Mouse (Mus musculus) limb, embryonic 13.5 days (tissue): ENCODE data around the gene Wdr6. TPM values are rescaled to one million over a fixed set of nuclear protein-coding genes. Genes with fewer than 3 reads are reported as not detected.
A peak's percentile ranks its signal among the peaks of the same experiment; 100 is the strongest.
"Not testable (repeated sequence)": the region's sequence is repeated elsewhere in the genome, so short reads cannot be mapped to it uniquely, and the experiment has no call there.

Experiments
- ATAC-seq: fragments of 200-750 bp; cut with Nextera tagmentation; 2 replicates; pipeline ENCODE4 v1.8.0; 2017; ENCODE audit warnings: low read depth, moderate number of reproducible peaks, moderate TSS enrichment; ENCODE audit not compliant: low FRiP score
- H3K27ac ChIP-seq: fragments of 300-500 bp; sonication (generic); 2 replicates; pipeline ENCODE4 v1.5.1; 2015; ENCODE audit warnings: inconsistent platforms, mild to moderate bottlenecking, moderate library complexity
- H3K27me3 ChIP-seq: fragments of 300-500 bp; sonication (generic); 2 replicates; pipeline ENCODE4 v1.6.1; 2015; ENCODE audit warnings: mild to moderate bottlenecking, inconsistent platforms
- H3K36me3 ChIP-seq: fragments of 300-500 bp; sonication (generic); 2 replicates; pipeline ENCODE4 v1.6.1; 2015; ENCODE audit warnings: inconsistent platforms, mild to moderate bottlenecking, moderate library complexity
- H3K4me1 ChIP-seq: fragments of 300-500 bp; sonication (generic); 2 replicates; pipeline ENCODE4 v1.6.1; 2015; ENCODE audit warnings: inconsistent platforms
- H3K4me2 ChIP-seq: fragments of 300-500 bp; sonication (generic); replicated peaks from 2 replicates; pipeline ENCODE4 v1.6.1; 2015; ENCODE audit warnings: inconsistent platforms, mild to moderate bottlenecking, moderate library complexity
- H3K4me3 ChIP-seq: fragments of 300-500 bp; sonication (generic); 2 replicates; pipeline ENCODE4 v1.5.1; 2015; ENCODE audit warnings: moderate library complexity, mild to moderate bottlenecking, inconsistent platforms
- H3K9ac ChIP-seq: fragments of 300-500 bp; sonication (generic); 2 replicates; pipeline ENCODE4 v1.6.1; 2015; ENCODE audit warnings: mild to moderate bottlenecking, inconsistent platforms
- H3K9me3 ChIP-seq: fragments of 300-500 bp; sonication (generic); 2 replicates; pipeline ENCODE4 v1.6.1; 2016; ENCODE audit warnings: inconsistent platforms
- WGBS: fragments of 180-500 bp; shearing (Covaris S2); methylation state at CpG from one replicate; pipeline ENCODE4 v1.1.7; 2015; 5-methylcytosine and 5-hydroxymethylcytosine counted together
- polyA plus RNA-seq: library from polyadenylated mRNA; unstranded; fragments of >200 nt; fragmentation: Nextera tagmentation; extraction: Ambion mirVana; gene quantifications from 2 replicates; pipeline ENCODE4 v1.2.1, GENCODE M21; 2015

Wdr6 gene
- 167 and 168 TPM in 2 replicates for polyA plus RNA-seq

DNA sequence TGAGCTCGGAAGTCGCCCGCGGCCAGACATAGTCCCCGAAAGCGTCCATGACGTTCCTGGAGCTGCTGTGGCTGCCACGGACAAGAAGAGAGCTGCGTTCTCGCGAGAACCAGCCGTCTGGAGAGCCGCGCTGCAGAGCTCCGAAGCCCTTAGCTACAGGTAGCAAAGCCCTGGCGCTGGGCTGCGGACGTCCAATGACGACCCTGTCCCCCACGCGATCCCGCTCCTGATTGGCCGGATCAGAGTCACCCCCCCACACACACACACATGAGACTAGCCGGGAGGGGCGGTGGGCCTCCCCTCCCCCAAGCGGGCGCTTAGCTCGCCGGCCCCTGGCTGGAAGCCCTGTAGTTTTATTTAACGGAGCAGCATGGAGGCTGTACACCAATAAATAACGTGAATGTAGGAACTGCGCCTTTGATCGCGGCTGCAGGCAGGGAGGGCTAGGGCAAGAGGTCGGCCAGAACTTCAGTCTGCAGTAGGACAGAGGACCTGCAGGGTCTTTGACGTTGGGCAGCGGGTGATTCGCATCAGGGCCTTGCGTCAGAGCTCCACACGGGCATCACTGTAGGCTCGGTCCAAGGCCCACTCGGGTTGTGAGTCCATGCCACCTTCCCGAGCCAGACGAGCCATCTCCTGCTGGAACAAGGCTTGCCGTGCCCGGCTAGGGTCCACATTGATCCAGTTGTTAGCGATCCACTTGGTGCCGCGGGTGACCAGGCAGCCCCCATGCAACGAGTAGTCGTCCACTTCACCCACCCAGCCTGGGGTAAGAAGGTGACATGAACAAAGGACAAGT lies at the start of gene Wdr6:
TSS of gene Wdr6 (minus strand) at position 195 of the 799 bp plus-strand sequence.
- peak within 1 kb of the TSS; percentile 81 for H3K4me3 ChIP-seq
- H3K27ac ChIP-seq, result peak within 1 kb of the TSS; percentile 95
- peak; percentile 98 for ATAC-seq
- peaks cover 41% of the 10 kb centered on the region for H3K36me3 ChIP-seq
- peaks cover 48% of the 10 kb centered on the region for H3K4me1 ChIP-seq
- peak within 1 kb of the TSS; percentile 94 for H3K9ac ChIP-seq
- H3K4me2 ChIP-seq, result peak within 1 kb of the TSS; percentile 92
- 4% methylated on average over 51 of the region's 51 CpGs for WGBS
- H3K27me3 ChIP-seq, result no peaks in the 10 kb centered on the region
- H3K9me3 ChIP-seq, result no peaks in the 10 kb centered on the region

DNA sequence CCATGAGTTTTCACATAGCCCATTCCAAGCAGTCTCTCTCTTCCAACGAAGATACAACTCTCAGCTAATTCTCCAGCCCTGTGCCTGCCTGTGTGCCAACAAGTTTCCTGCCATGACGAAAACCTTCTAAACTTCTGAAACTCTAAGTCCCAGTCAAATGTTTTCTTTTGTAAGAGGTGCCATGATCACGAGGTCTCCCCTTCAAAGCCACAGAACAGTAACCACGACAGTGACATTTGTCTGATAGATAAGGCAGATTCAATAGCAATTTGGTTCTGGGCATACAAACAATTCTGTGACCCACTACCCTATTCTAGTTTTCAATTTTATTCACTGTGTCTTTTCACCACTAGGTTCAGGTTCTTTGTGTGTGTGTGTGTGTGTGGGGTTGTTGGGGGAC lies 49.6 kb upstream of the Wdr6 start:
- Histone ChIP-seq H3K4me3 (no peak overlapping the region), H3K27ac (no peak overlapping the region), H3K9ac (no peak overlapping the region), H3K9me3 (no peaks in the 10 kb centered on the region), H3K27me3 (no peaks in the 10 kb centered on the region), H3K4me2 (no peak overlapping the region), H3K4me1 (no peaks in the 10 kb centered on the region), H3K36me3 (peaks cover 31% of the 10 kb centered on the region)
- ATAC-seq, result no peak
- 87% methylated on average over 4 of the region's 4 CpGs for WGBS

DNA sequence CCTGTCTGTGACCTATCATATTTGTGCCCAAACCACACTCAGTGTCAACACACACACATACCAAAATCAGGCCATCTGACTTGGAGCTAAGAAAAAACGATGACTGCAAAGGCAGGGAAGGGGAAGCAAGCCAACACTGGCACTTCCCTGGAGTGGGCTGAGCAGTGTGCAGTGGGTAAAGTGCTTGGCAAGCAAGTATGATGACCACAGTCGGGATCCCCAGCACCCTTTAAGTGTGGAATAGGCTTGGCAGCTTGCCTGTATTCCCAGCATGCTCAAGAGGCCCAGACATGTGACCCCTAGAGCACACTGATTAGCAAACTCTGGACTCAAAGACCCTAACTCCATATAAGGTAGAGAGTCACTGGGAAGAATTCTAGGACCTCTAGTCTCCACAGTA lies 48.0 kb upstream of the Wdr6 start:
- no peak overlapping the region for H3K9ac ChIP-seq
- no peak overlapping the region for H3K4me2 ChIP-seq
- no peaks in the 10 kb centered on the region for H3K27me3 ChIP-seq
- no peak overlapping the region for H3K27ac ChIP-seq
- no peak for ATAC-seq
- H3K36me3 ChIP-seq, result peaks cover 34% of the 10 kb centered on the region
- WGBS, result 83% methylated on average over 2 of the region's 2 CpGs
- H3K4me3 ChIP-seq, result no peak overlapping the region
- H3K4me1 ChIP-seq, result no peaks in the 10 kb centered on the region
- H3K9me3 ChIP-seq, result no peaks in the 10 kb centered on the region

DNA sequence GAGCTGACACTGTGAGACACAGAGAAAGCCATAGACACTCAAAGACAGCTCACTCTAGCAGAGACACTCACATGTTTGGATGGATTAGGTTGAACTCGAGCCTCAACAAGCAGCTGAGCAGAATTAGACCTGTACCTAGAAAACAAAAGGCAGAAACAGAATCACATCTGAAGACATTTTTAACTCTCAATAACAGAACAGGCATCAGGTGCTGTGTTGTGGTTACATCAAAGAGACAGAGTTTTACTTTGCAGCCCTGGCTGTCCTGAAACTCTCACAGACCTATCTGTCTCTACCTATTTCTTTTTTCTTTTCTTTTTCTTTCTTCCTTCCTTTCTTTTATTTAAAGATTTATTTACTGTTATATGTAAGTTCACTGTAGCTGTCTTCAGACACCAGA lies 38.8 kb upstream of the Wdr6 start:
- Histone ChIP-seq H3K9ac (no peak overlapping the region), H3K36me3 (peaks cover 78% of the 10 kb centered on the region), H3K4me3 (no peak overlapping the region), H3K4me2 (no peak overlapping the region), H3K9me3 (no peaks in the 10 kb centered on the region), H3K27ac (no peak overlapping the region), H3K27me3 (no peaks in the 10 kb centered on the region), H3K4me1 (no peaks in the 10 kb centered on the region)
- no peak for ATAC-seq
- WGBS, result 93% methylated on average over 1 of the region's 1 CpGs

DNA sequence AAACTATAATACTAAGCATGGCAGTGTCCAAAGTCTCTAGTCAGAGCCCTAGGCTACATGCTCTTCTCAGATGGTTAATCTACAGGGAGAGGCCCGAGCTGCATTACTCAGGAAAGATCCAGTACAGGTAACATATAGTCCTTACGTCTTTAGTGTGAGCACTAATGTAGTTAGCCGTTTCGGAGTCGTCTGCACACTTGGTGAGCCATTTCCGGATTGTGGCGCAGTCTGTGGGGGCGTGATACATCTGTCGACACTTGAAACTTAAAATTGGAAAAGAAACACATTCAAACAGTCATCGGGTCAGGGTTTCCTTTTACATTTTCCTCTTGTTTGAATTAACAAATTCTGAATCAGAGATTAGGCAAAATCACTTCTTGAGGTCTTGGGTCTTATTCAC lies 32.9 kb upstream of the Wdr6 start:
- no peak for ATAC-seq
- H3K9me3 ChIP-seq, result no peaks in the 10 kb centered on the region
- peaks cover 93% of the 10 kb centered on the region for H3K36me3 ChIP-seq
- no peaks in the 10 kb centered on the region for H3K27me3 ChIP-seq
- no peak overlapping the region for H3K4me3 ChIP-seq
- no peak overlapping the region for H3K9ac ChIP-seq
- WGBS, result 93% methylated on average over 10 of the region's 10 CpGs
- H3K4me2 ChIP-seq, result no peak overlapping the region
- H3K27ac ChIP-seq, result no peak overlapping the region
- no peaks in the 10 kb centered on the region for H3K4me1 ChIP-seq

DNA sequence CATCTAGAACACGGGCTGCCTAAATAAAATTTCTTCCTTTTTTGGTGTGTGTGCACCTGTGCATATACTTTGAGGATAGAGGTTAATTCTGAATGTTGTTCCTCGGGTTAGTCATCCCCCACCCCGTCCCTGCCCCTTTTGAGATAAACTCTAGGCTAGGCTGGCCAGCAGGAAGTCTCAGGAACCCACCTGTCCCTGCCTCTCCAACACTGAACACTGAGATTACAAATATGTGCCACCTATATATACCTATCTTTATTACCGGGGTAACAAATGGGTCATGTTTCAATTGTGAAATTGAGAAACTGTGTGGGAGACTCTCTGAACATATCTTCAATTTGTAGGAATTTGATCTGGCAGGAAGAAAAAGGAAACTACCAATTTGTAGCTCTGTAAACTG lies 30.4 kb upstream of the Wdr6 start:
- no peak overlapping the region for H3K4me3 ChIP-seq
- no peak overlapping the region for H3K27ac ChIP-seq
- H3K9me3 ChIP-seq, result no peaks in the 10 kb centered on the region
- no peak overlapping the region for H3K9ac ChIP-seq
- H3K27me3 ChIP-seq, result no peaks in the 10 kb centered on the region
- H3K36me3 ChIP-seq, result peaks cover 95% of the 10 kb centered on the region
- no peak for ATAC-seq
- WGBS, result 92% methylated on average over 4 of the region's 4 CpGs
- H3K4me2 ChIP-seq, result no peak overlapping the region
- no peaks in the 10 kb centered on the region for H3K4me1 ChIP-seq

DNA sequence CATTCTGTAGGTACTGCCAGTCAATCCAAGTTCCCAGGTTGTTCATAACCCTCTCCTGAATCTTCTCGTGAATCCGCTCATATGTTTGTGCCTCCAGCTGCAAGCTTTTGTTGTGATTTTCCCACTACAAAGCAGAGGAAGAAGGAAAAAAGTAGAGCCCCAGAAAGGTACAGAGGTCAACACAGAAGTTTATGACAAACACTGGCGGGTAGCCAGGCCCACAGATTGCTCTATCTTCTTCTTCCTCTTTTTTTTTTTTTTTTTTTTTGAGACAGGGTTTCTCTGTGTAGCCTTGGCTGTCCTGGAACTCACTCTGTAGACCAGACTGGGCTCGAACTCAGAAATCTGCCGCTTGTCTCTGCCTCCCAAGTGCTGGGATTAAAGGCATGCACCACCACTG lies 29.4 kb upstream of the Wdr6 start:
- H3K9ac ChIP-seq, H3K27me3 ChIP-seq, H3K4me3 ChIP-seq, H3K9me3 ChIP-seq, ATAC-seq, H3K4me2 ChIP-seq, H3K27ac ChIP-seq, H3K4me1 ChIP-seq: not testable (repeated sequence)
- peaks cover 96% of the 10 kb centered on the region for H3K36me3 ChIP-seq
- WGBS, result 90% methylated on average over 5 of the region's 5 CpGs

DNA sequence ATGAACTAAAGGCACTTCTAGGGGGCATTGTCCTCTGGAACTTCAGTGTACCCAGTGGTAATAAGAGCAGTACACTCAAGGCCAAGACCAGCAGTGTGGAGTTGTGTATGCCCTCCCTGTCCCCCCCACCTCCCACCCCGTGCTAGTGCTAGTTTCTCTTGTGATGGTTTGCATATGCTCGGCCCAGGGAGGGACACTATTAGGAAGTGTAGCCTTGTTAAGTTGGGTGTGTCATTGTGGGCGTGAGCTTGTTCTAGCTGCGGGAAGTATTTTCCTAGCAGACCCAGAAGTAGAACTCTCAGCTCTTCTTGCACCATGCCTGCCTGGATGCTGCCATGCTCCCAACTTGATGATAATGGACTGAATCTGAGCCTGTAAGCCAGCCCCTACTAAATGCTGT lies 23.4 kb upstream of the Wdr6 start:
- H3K4me1 ChIP-seq, result 0 out of 2 replicates have a peak, but pooled peaks cover 2% of the 10 kb centered on the region
- ATAC-seq, result no peak
- H3K9me3 ChIP-seq, result no peaks in the 10 kb centered on the region
- no peaks in the 10 kb centered on the region for H3K27me3 ChIP-seq
- H3K4me3 ChIP-seq, result no peak overlapping the region
- peaks cover 52% of the 10 kb centered on the region for H3K36me3 ChIP-seq
- no peak overlapping the region for H3K4me2 ChIP-seq
- WGBS, result 78% methylated on average over 4 of the region's 4 CpGs
- H3K27ac ChIP-seq, result no peak overlapping the region
- no peak overlapping the region for H3K9ac ChIP-seq

DNA sequence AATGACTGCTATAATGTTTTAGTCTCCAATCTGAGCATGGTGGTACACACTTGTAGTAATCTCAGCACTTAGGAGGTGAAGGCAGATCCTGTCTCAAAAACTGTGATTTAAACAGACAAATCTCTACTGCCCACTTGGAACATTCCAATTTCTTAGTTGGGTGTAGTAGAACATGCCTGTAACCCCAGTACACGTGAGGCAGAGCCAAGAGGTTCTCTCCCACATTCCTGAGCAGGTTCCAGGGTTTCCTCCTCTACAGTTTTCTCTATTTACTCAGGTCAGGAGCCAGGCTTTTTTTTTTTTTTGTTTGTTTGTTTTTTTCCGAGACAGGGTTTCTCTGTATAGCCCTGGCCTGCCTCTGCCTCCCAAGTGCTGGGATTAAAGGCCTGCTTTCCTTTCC lies 21.5 kb upstream of the Wdr6 start:
- no peaks in the 10 kb centered on the region for H3K27me3 ChIP-seq
- 56% methylated on average over 2 of the region's 2 CpGs for WGBS
- H3K9ac ChIP-seq, result no peak overlapping the region
- no peak overlapping the region for H3K4me3 ChIP-seq
- no peak overlapping the region for H3K27ac ChIP-seq
- peaks cover 35% of the 10 kb centered on the region for H3K36me3 ChIP-seq
- peaks cover 12% of the 10 kb centered on the region; the same call in 1 of the 2 replicates for H3K4me1 ChIP-seq
- no peaks in the 10 kb centered on the region for H3K9me3 ChIP-seq
- no peak for ATAC-seq
- no peak overlapping the region for H3K4me2 ChIP-seq

DNA sequence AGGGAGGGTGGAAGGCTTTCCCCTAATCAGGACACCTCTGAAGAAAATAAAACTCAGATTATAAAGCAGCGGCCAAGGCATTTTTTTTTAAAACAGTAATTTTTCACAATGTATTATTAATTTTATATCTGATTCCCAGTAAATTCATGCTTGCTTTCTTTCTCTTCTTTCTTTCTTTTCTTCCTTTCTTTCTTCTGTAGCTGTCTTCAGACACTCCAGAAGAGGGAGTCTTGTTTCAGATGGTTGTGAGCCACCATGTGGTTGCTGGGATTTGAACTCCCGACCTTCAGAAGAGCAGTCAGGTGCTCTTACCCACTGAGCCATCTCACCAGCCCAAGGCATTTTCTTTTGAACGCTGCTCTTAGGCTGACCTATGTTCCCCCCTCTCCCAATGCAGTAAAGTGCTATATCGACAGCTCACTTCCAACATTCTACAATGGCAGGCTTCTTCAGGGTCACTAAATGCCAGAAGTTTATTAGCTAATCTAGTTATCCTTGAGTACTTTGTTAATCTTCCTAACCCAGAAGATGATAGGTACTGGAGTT lies 20.6 kb upstream of the Wdr6 start:
- Histone ChIP-seq H3K27me3 (no peaks in the 10 kb centered on the region), H3K4me3 (no peak overlapping the region), H3K36me3 (peaks cover 26% of the 10 kb centered on the region), H3K9ac (no peak overlapping the region), H3K27ac (no peak overlapping the region), H3K4me1 (peaks cover 12% of the 10 kb centered on the region; the same call in 1 of the 2 replicates), H3K4me2 (no peak overlapping the region), H3K9me3 (no peaks in the 10 kb centered on the region)
- 76% methylated on average over 4 of the region's 4 CpGs for WGBS
- no peak for ATAC-seq

DNA sequence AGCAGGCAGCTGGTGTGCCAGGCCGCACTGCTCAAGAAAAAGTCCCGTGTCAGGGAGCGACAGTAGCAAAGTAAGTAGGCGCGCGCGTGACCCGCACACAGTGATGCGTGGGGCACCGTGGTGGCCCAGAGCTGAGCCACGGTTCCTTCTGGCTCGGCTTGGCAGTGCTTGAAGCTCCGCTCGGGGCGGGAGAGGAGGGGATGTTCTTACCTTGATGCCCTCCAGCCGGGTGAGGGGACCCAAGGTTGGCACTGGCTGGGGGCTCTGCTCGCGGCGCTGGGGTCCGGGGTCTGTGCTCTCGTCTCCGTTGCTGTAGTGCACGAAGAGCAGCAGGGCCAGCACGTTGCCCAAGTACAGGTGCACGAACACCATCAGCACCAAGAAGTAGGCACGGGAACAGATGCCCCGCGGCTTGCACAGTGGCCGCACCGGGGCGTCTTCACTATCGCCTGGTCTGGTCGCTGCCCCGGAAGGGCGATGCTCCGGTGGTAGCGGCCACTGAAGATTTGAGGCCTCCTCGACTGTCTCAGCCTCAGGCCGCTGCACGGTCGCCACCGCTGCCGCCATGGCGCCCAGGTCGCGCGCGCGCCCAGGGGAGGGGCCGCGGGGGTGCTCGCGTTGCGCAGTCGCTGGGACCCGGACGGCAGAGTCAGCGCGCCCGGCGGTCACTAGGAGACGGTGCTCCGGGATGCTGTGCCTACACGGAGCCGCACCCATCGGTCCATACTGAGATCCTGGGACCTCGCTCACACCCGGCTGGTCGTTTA lies 18.6 kb upstream of the Wdr6 start, which contains the start of gene P4htm:
TSS of gene P4htm (minus strand) at position 670 of the 767 bp plus-strand sequence.
- H3K4me2 ChIP-seq, result peak within 1 kb of the TSS; percentile 90
- H3K27ac ChIP-seq, result no peak within 1 kb of the TSS
- no peaks in the 10 kb centered on the region for H3K9me3 ChIP-seq
- peak within 1 kb of the TSS; percentile 74 for H3K9ac ChIP-seq
- 3% methylated on average over 57 of the region's 69 CpGs for WGBS
- no peaks in the 10 kb centered on the region for H3K27me3 ChIP-seq
- ATAC-seq, result peak; percentile 73
- peaks cover 10% of the 10 kb centered on the region for H3K36me3 ChIP-seq
- H3K4me1 ChIP-seq, result peaks cover 12% of the 10 kb centered on the region; the same call in 1 of the 2 replicates
- H3K4me3 ChIP-seq, result peak within 1 kb of the TSS; percentile 69

DNA sequence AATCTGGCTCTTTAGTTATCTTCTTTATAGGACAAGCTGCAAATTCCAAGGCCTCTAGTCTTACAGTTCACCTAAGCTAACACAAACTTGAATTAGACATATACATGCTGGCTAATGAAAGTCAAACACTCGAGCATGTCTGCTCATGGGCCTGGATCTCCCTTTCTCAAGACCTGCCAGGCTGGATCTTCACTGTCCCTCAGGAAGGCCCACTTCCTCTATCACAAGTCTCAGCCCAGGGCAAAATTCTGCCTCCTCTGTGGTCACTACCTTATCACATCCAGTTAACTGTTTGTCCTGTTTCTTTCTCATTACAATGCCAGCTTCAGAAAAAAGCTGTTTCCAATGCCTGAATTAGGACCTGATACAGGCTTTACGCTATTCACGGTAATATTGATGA lies 15.8 kb upstream of the Wdr6 start:
- peaks cover 3% of the 10 kb centered on the region; the same call in 1 of the 2 replicates for H3K36me3 ChIP-seq
- no peak overlapping the region for H3K4me2 ChIP-seq
- 83% methylated on average over 3 of the region's 3 CpGs for WGBS
- no peak for ATAC-seq
- H3K9ac ChIP-seq, result no peak overlapping the region
- H3K4me1 ChIP-seq, result peaks cover 12% of the 10 kb centered on the region; the same call in 1 of the 2 replicates
- no peak overlapping the region for H3K4me3 ChIP-seq
- no peaks in the 10 kb centered on the region for H3K9me3 ChIP-seq
- no peak overlapping the region for H3K27ac ChIP-seq
- no peaks in the 10 kb centered on the region for H3K27me3 ChIP-seq
